Mouse (Mus musculus): ENCODE results near the gene Oas2.

DNA sequence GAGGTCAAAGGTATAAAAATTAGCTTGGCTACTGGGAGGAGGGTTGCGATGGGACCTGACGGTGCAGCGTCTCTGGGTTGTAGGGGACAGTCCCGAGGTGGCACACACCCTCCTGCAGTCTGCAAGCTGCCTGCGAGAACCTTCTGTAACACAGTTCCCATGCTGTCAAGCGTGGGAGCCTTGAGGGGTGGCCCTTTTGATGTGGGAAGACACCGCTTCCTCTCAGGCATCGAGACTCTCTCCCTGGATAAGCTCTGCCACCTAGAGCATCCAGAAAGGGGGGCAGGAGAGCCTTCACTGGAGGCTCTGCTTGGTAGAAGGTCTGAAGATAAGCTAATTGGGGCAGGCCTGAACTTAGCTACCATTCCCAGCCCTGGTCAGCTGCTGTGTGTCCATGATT, 64.0 kb downstream of the Oas2 start:
- TF ChIP-seq CTCF (IDR thresholded peaks at IDR 0.05; ENCODE audit: low read depth, low read length) (no peak), GATA1 (IDR thresholded peaks at IDR 0.05; ENCODE audit: borderline replicate concordance, low read length) (no peak), POLR2AphosphoS5 (IDR thresholded peaks at IDR 0.05; ENCODE audit: insufficient replicate concordance, low read depth, low read length) (no peak), TAL1 (conservative IDR thresholded peaks at IDR 0.05; ENCODE audit: low read depth, low read length) (no peak), GATA2 (IDR thresholded peaks at IDR 0.05; ENCODE audit: borderline replicate concordance, low read depth, low read length) (no peak)

All from G1E (cell line).